Mouse (Mus musculus) adrenal gland, adult 2 months (tissue): ENCODE data around the gene Mgat2. TPM values are rescaled to one million over a fixed set of nuclear protein-coding genes. Genes with fewer than 3 reads are reported as not detected.

ENCODE experiments used
- DNase-seq: peaks from one replicate; pipeline ENCODE4 v3.0.0; 2021
- microRNA-seq, 2 experiments: library from miRNA; unstranded; fragments of <30 nt; microRNA quantifications; one replicate each; pipeline ENCODE4 v1.2.0; 2021
- polyA plus RNA-seq: library from polyadenylated mRNA; depleted of rRNA; stranded (reverse); fragments of >200 nt; gene quantifications from 2 replicates; pipeline ENCODE4 v1.2.3, GENCODE M21; 2012; rRNA removed
- total RNA-seq, 2 experiments: library from RNA; stranded (reverse); gene quantifications; 2 replicates each; pipeline ENCODE4 v1.2.3; 2021

The Mgat2 gene
- total and polyA plus RNA-seq, 3 experiments: 26.7 to 60.8 (median 45.6) TPM

- no peak for DNase-seq
Observed at GRCm38 (mm10) chr12:69211057-69211456, 27.1 kb downstream of the Mgat2 start.

- DNase-seq: no peak
Observed at GRCm38 (mm10) chr12:69213186-69213777, 29.3 kb downstream of the Mgat2 start.

- DNase-seq: no peak
Observed at GRCm38 (mm10) chr12:69214393-69214792, 30.4 kb downstream of the Mgat2 start.

GRCm38 (mm10) chr12:69215000-69215785, 31.2 kb downstream of the Mgat2 start:
- DNase-seq: peak; percentile 81

- no peak for DNase-seq
Observed at GRCm38 (mm10) chr12:69216587-69216986, 32.6 kb downstream of the Mgat2 start.

- DNase-seq: no peak
Observed at GRCm38 (mm10) chr12:69220613-69221277, 36.8 kb downstream of the Mgat2 start.

- DNase-seq: peak; percentile 94
Observed at GRCm38 (mm10) chr12:69227776-69228466, 44.0 kb downstream of the Mgat2 start, which contains the start of gene Pole2. TSS of gene Pole2 (minus strand) at chr12:69228195.

GRCm38 (mm10) chr12:69229251-69229650, 45.3 kb downstream of the Mgat2 start:
- DNase-seq: no peak

GRCm38 (mm10) chr12:69235782-69236181, 51.8 kb downstream of the Mgat2 start:
- no peak for DNase-seq

Small RNA genes lying within 50 kb of the gene (microRNA-seq; reads per million reads assigned to microRNA genes)
- 0 reads per million in 2 experiments for gene Gm47287
- 2.9 to 3.7 reads per million in 2 experiments for gene Gm47295

Other genes with a start within 250 kb of the Mgat2 start
- 1,000 to 10,000 TPM; 1,031 to 1,526 TPM for gene Rps29, start 25.0 kb upstream of the Mgat2 start, total RNA-seq
- gene Rps29, start 25.0 kb upstream of the Mgat2 start, polyA plus RNA-seq: 962 and 1,016 TPM in 2 replicates
- under 1 TPM in 1 of 2 experiments, not detected in 1; 0.17 TPM for gene Lrr1, start 15.3 kb upstream of the Mgat2 start, total RNA-seq
- gene Lrr1, start 15.3 kb upstream of the Mgat2 start, polyA plus RNA-seq: 0.64 TPM in 1 of 2 replicates, not detected in the other
- gene Rpl36al, start 74 bp upstream of the Mgat2 start, total RNA-seq: 100 to 1,000 TPM; 629 to 634 TPM
- 14.6 and 16.0 TPM in 2 replicates for gene Rpl36al, start 74 bp upstream of the Mgat2 start, polyA plus RNA-seq
- gene Gm49383, start 12.9 kb downstream of the Mgat2 start, total RNA-seq: 1 to 10 TPM; 4.1 to 7.3 TPM
- gene Gm49383, start 12.9 kb downstream of the Mgat2 start, polyA plus RNA-seq: 2.3 and 2.6 TPM in 2 replicates
- under 1 TPM; 0.89 to 0.97 TPM for gene Dnaaf2, start 14.3 kb downstream of the Mgat2 start, total RNA-seq
- gene Dnaaf2, start 14.3 kb downstream of the Mgat2 start, polyA plus RNA-seq: 1.1 and 1.6 TPM in 2 replicates
- 1 to 10 TPM; 4.1 to 5.7 TPM for gene Gm49384, start 20.1 kb downstream of the Mgat2 start, total RNA-seq
- 0.16 TPM in 1 of 2 replicates, not detected in the other for gene Gm49384, start 20.1 kb downstream of the Mgat2 start, polyA plus RNA-seq
- 1 to 10 TPM; 1.4 to 3.8 TPM for gene Pole2, start 44.0 kb downstream of the Mgat2 start, total RNA-seq
- gene Pole2, start 44.0 kb downstream of the Mgat2 start, polyA plus RNA-seq: 0.76 and 0.88 TPM in 2 replicates
- gene Klhdc1, start 57.0 kb downstream of the Mgat2 start, total RNA-seq: 1 to 10 TPM; 6.6 to 8.7 TPM
- gene Klhdc1, start 57.0 kb downstream of the Mgat2 start, polyA plus RNA-seq: 0.27 and 0.48 TPM in 2 replicates
- gene Klhdc2, start 112.5 kb downstream of the Mgat2 start, total RNA-seq: 10 to 100 TPM; 41.6 to 66.7 TPM
- gene Klhdc2, start 112.5 kb downstream of the Mgat2 start, polyA plus RNA-seq: 69.8 and 83.5 TPM in 2 replicates
- 10 to 100 TPM; 40.8 to 41.5 TPM for gene Nemf, start 173.0 kb downstream of the Mgat2 start, total RNA-seq
- 0.61 and 0.86 TPM in 2 replicates for gene Nemf, start 173.0 kb downstream of the Mgat2 start, polyA plus RNA-seq
- 100 to 1,000 TPM; 112 to 123 TPM for gene Arf6, start 188.0 kb downstream of the Mgat2 start, total RNA-seq
- 123 and 157 TPM in 2 replicates for gene Arf6, start 188.0 kb downstream of the Mgat2 start, polyA plus RNA-seq
- 1 to 10 TPM; 1.2 TPM for gene Gm9887, start 188.3 kb downstream of the Mgat2 start, total RNA-seq
- 3.8 and 3.9 TPM in 2 replicates for gene Gm9887, start 188.3 kb downstream of the Mgat2 start, polyA plus RNA-seq